Mouse (Mus musculus) natural killer cell, adult 2 months (primary cell): ENCODE data around the gene Sec23a.
"Not testable (repeated sequence)": the region's sequence is repeated elsewhere in the genome, so short reads cannot be mapped to it uniquely, and the experiment has no call there.

Experiments
- DNase-seq, 2 experiments: peaks; one replicate each; pipeline ENCODE4 v3.0.0; 2022; ENCODE audit warnings: low spot score in 2 of 2

Sec23a gene

GRCm38 (mm10) chr12:58985766-58986165 lies 26.1 kb downstream of the Sec23a start:
- DNase-seq: no peak

- DNase-seq: not testable (repeated sequence)
Measured at GRCm38 (mm10) chr12:58981178-58981661, 30.6 kb downstream of the Sec23a start.

GRCm38 (mm10) chr12:58976966-58977365 lies 34.9 kb downstream of the Sec23a start:
- no peak for DNase-seq

GRCm38 (mm10) chr12:58964583-58964982 lies 47.2 kb downstream of the Sec23a start:
- DNase-seq: no peak

- no peak for DNase-seq
Measured at GRCm38 (mm10) chr12:58960844-58961243, 51.0 kb downstream of the Sec23a start.

- DNase-seq: no peak
Measured at GRCm38 (mm10) chr12:58956624-58957023, 55.2 kb downstream of the Sec23a start.

GRCm38 (mm10) chr12:58956162-58956561 lies 55.7 kb downstream of the Sec23a start:
- no peak for DNase-seq

GRCm38 (mm10) chr12:58947879-58948278 lies 63.9 kb downstream of the Sec23a start:
- no peak for DNase-seq

- DNase-seq: peak; percentile 4 to 28
Measured at GRCm38 (mm10) chr12:58947231-58947630, 64.6 kb downstream of the Sec23a start.

- no peak for DNase-seq
Measured at GRCm38 (mm10) chr12:58942544-58942943, 69.3 kb downstream of the Sec23a start.

- DNase-seq: no peak
Measured at GRCm38 (mm10) chr12:58934580-58934979, 77.2 kb downstream of the Sec23a start.

GRCm38 (mm10) chr12:58924996-58925395 lies 86.8 kb downstream of the Sec23a start:
- DNase-seq: no peak

GRCm38 (mm10) chr12:58924025-58924424 lies 87.8 kb downstream of the Sec23a start:
- DNase-seq: peak in 1 of 2 experiments; percentile 3

- peak in 1 of 2 experiments; percentile 17 for DNase-seq
Measured at GRCm38 (mm10) chr12:58920775-58921174, 91.0 kb downstream of the Sec23a start.

- DNase-seq: no peak
Measured at GRCm38 (mm10) chr12:58919516-58919915, 92.3 kb downstream of the Sec23a start.

GRCm38 (mm10) chr12:58909826-58910225 lies 102.0 kb downstream of the Sec23a start:
- no peak for DNase-seq
